In genomic region chr2:112261748-112262653, GRCm38 (mm10) we compare ENCODE assay signal across 7 mouse cellular contexts. TPM values are rescaled to one million over a fixed set of nuclear protein-coding genes. Genes with fewer than 3 reads are reported as not detected.
DNase-seq lines count a peak whose midpoint lies in the region; ATAC-seq and TF ChIP-seq lines count a peak whose summit lies in the region.

Gene Nop10, plus strand, starts transcription at chr2:112261926.

- ATAC-seq in intestine, postnatal 0 days = peak; percentile 50
- peak; percentile 62 for ATAC-seq in midbrain, embryonic 12.5 days (ENCODE audit: low FRiP score, low read depth)

- peak within 1 kb of the TSS; percentile 70 for H3K4me3 ChIP-seq in intestine, postnatal 0 days (ENCODE audit: low read depth, low read length)
- peak within 1 kb of the TSS; percentile 56 for H3K4me3 ChIP-seq in midbrain, embryonic 12.5 days
- peak within 1 kb of the TSS; percentile 75 for H3K4me3 ChIP-seq in small intestine, adult 2 months (ENCODE audit: low read depth, low read length)

- peak; percentile 95 for TF ChIP-seq CTCF in intestine, postnatal 0 days (IDR thresholded peaks at IDR 0.05; ENCODE audit: low read depth)
- TF ChIP-seq CTCF in small intestine, adult 2 months (IDR thresholded peaks at IDR 0.05; ENCODE audit: extremely low read depth, insufficient read length, insufficient replicate concordance, low read depth, low read length) = peak; percentile 88; the same call in 1 of the 2 replicates

- H3K4me2 ChIP-seq in intestine, postnatal 0 days (replicated peaks; ENCODE audit: low read depth) = peak within 1 kb of the TSS; percentile 79
- peak within 1 kb of the TSS; percentile 57 for H3K4me2 ChIP-seq in midbrain, embryonic 12.5 days (replicated peaks)

- H3K27me3 ChIP-seq in intestine, postnatal 0 days (replicated peaks; ENCODE audit: control insufficient read depth, insufficient read depth, low read length) = no peaks in the 10 kb centered on the region
- no peaks in the 10 kb centered on the region for H3K27me3 ChIP-seq in midbrain, embryonic 12.5 days
- H3K27me3 ChIP-seq in small intestine, adult 2 months (ENCODE audit: control insufficient read depth, insufficient read depth, low read length) = no peaks in the 10 kb centered on the region

- peak within 1 kb of the TSS; percentile 51 for H3K9ac ChIP-seq in intestine, postnatal 0 days (ENCODE audit: low read depth, low read length)
- H3K9ac ChIP-seq in midbrain, embryonic 12.5 days (replicated peaks) = peak within 1 kb of the TSS; percentile 65

- no peaks in the 10 kb centered on the region for H3K36me3 ChIP-seq in intestine, postnatal 0 days (ENCODE audit: control insufficient read depth, insufficient read depth)
- H3K36me3 ChIP-seq in midbrain, embryonic 12.5 days = no peaks in the 10 kb centered on the region
- no peaks in the 10 kb centered on the region for H3K36me3 ChIP-seq in small intestine, adult 2 months (ENCODE audit: control insufficient read depth, insufficient read depth, low read length)

- under 1% methylated on average over 36 of the region's 36 CpGs for WGBS in intestine, postnatal 0 days
- under 1% methylated on average over 36 of the region's 36 CpGs for WGBS in midbrain, embryonic 12.5 days
- under 1% methylated on average over 36 of the region's 36 CpGs for WGBS in small intestine, adult 2 months

- no peaks in the 10 kb centered on the region; the same call in 1 of the 2 replicates for H3K4me1 ChIP-seq in intestine, postnatal 0 days (replicated peaks; ENCODE audit: control insufficient read depth, insufficient read depth, low read length)
- peaks cover 19% of the 10 kb centered on the region for H3K4me1 ChIP-seq in midbrain, embryonic 12.5 days
- H3K4me1 ChIP-seq in small intestine, adult 2 months (ENCODE audit: control insufficient read depth, insufficient read depth, insufficient read length, low read length) = no peaks in the 10 kb centered on the region

- H3K27ac ChIP-seq in intestine, postnatal 0 days (ENCODE audit: low read depth, low read length) = peak within 1 kb of the TSS; percentile 73
- H3K27ac ChIP-seq in midbrain, embryonic 12.5 days (replicated peaks) = no peak within 1 kb of the TSS; the same call in 1 of the 2 replicates
- H3K27ac ChIP-seq in small intestine, adult 2 months (ENCODE audit: insufficient read depth, low read depth, low read length) = peak within 1 kb of the TSS; percentile 63

- H3K9me3 ChIP-seq in intestine, postnatal 0 days (ENCODE audit: control insufficient read depth) = no peaks in the 10 kb centered on the region
- no peaks in the 10 kb centered on the region for H3K9me3 ChIP-seq in midbrain, embryonic 12.5 days

- peak; percentile 88 for TF ChIP-seq POLR2A in small intestine, adult 2 months (IDR thresholded peaks at IDR 0.05; ENCODE audit: low read depth, low read length)

- intact Hi-C loops in left cerebral cortex, postnatal 4 days (cut with DNase I) = no loop called here

- peak; percentile 87 for DNase-seq in adrenal gland, postnatal 10 days
- DNase-seq in embryo, embryonic 9.5 days (ENCODE audit: extremely low spot score) = peak; percentile 88
- DNase-seq in gonadal fat pad, adult 2 months (ENCODE audit: low read depth) = no peak
- DNase-seq in left cerebral cortex, postnatal 4 days = peak; percentile 83

RNA-seq across cellular contexts. Expression of gene Nop10, which starts in this region (rescaled TPM):
- 100 to 1,000 TPM; 121 to 126 TPM for total RNA-seq in adrenal gland, postnatal 10 days (2021)
- 115 and 152 TPM in 2 replicates for polyA plus RNA-seq in gonadal fat pad, adult 2 months (2012; rRNA removed)
- 114 and 120 TPM in 2 replicates for polyA plus RNA-seq in intestine, postnatal 0 days (2015; fragmentation: Nextera tagmentation; extraction: Ambion mirVana)
- total RNA-seq in left cerebral cortex, postnatal 4 days (2021) = 10 to 100 TPM; 72.4 to 79.6 TPM
- 137 and 139 TPM in 2 replicates for polyA plus RNA-seq in midbrain, embryonic 12.5 days (2016; fragmentation: Nextera tagmentation; extraction: Ambion mirVana)
- 19.4 and 20.3 TPM in 2 replicates for polyA plus RNA-seq in small intestine, adult 2 months (2012; rRNA removed)
